Mouse (Mus musculus) heart, embryonic 14.5 days (tissue): ENCODE data around the gene Rnf168. TPM values are rescaled to one million over a fixed set of nuclear protein-coding genes. Genes with fewer than 3 reads are reported as not detected.
"Not testable (repeated sequence)": the region's sequence is repeated elsewhere in the genome, so short reads cannot be mapped to it uniquely, and the experiment has no call there.

Experiments
- ATAC-seq: fragments of 200-750 bp; cut with Nextera tagmentation; 2 replicates; pipeline ENCODE4 v1.8.0; 2017; ENCODE audit warnings: low read depth, moderate TSS enrichment; ENCODE audit not compliant: insufficient number of reproducible peaks, insufficient read depth, low FRiP score
- H3K27ac ChIP-seq, 2 experiments: fragments of 200-500 bp in 1 of 2; fragments of 300-500 bp in 1 of 2; sonication (generic) in 1 of 2; replicated peaks in 1 of 2; 2 replicates each; pipeline ENCODE4 v1.5.1; 2012 to 2014; ENCODE audit warnings: low read depth in 2 of 2, low read length in 2 of 2, control low read depth in 1 of 2, mild to moderate bottlenecking in 1 of 2, mixed read lengths in 1 of 2; ENCODE audit not compliant: control insufficient read depth in 1 of 2, insufficient read depth in 1 of 2
- H3K27me3 ChIP-seq: fragments of 300-500 bp; sonication (generic); 2 replicates; pipeline ENCODE4 v1.6.1; 2014; ENCODE audit warnings: mild to moderate bottlenecking, low read length, control low read depth; ENCODE audit not compliant: control insufficient read depth, insufficient read depth
- H3K36me3 ChIP-seq: fragments of 300-500 bp; sonication (generic); 2 replicates; pipeline ENCODE4 v1.6.1; 2014; ENCODE audit warnings: mild to moderate bottlenecking, control low read depth, low read length, mixed read lengths; ENCODE audit not compliant: control insufficient read depth, insufficient read depth
- H3K4me1 ChIP-seq, 2 experiments: fragments of 200-500 bp in 1 of 2; fragments of 300-500 bp in 1 of 2; sonication (generic) in 1 of 2; 2 replicates each; pipeline ENCODE4 v1.6.1; 2012 to 2014; ENCODE audit warnings: low read length in 2 of 2, control low read depth in 1 of 2, mixed read lengths in 1 of 2; ENCODE audit not compliant: control insufficient read depth in 2 of 2, insufficient read depth in 2 of 2
- H3K4me2 ChIP-seq: fragments of 300-500 bp; sonication (generic); 2 replicates; pipeline ENCODE4 v1.6.1; 2014; ENCODE audit warnings: mild to moderate bottlenecking, low read length
- H3K4me3 ChIP-seq, 2 experiments: fragments of 200-500 bp in 1 of 2; fragments of 300-500 bp in 1 of 2; sonication (generic) in 1 of 2; 2 replicates each; pipeline ENCODE4 v1.5.1; 2012 to 2014; ENCODE audit warnings: low read length in 2 of 2, mild to moderate bottlenecking in 2 of 2, control low read depth in 1 of 2, low read depth in 1 of 2, moderate library complexity in 1 of 2; ENCODE audit not compliant: control insufficient read depth in 1 of 2, insufficient read depth in 1 of 2
- H3K9ac ChIP-seq: fragments of 300-500 bp; sonication (generic); 2 replicates; pipeline ENCODE4 v1.6.1; 2014; ENCODE audit warnings: mild to moderate bottlenecking, low read length
- H3K9me3 ChIP-seq: fragments of 300-500 bp; sonication (generic); 2 replicates; pipeline ENCODE4 v1.6.1; 2016; ENCODE audit warnings: low read length, control low read depth; ENCODE audit not compliant: control insufficient read depth
- WGBS: fragments of 180-500 bp; shearing (Covaris S2); extraction: QIAGEN DNeasy Blood & Tissue Kit; methylation state at CpG from one replicate; pipeline ENCODE4 v1.1.7; 2014; 5-methylcytosine and 5-hydroxymethylcytosine counted together
- polyA plus RNA-seq: library from polyadenylated mRNA; unstranded; fragments of >200 nt; fragmentation: Nextera tagmentation; extraction: Ambion mirVana; gene quantifications from 2 replicates; pipeline ENCODE4 v1.2.1, GENCODE M21; 2014

Gene Rnf168
- polyA plus RNA-seq, result 18.1 and 18.8 TPM in 2 replicates

GRCm38 (mm10) chr16:32277308-32278256 lies at the start of gene Rnf168:
Gene Rnf168, plus strand, starts transcription at chr16:32277459.
- peak; percentile 85 for ATAC-seq
- Histone ChIP-seq H3K4me2 (peak within 1 kb of the TSS; percentile 70), H3K27me3 (no peaks in the 10 kb centered on the region), H3K4me3 (peak within 1 kb of the TSS; percentile 72 to 100), H3K27ac (peak within 1 kb of the TSS; percentile 96), H3K9ac (peak within 1 kb of the TSS; percentile 89), H3K9me3 (peaks cover 9% of the 10 kb centered on the region; the same call in 1 of the 2 replicates), H3K4me1 (peaks cover 0 to 15% of the 10 kb centered on the region in 2 experiments; a peak in 2 of 4 replicates), H3K36me3 (peaks cover 10% of the 10 kb centered on the region)
- WGBS, result under 1% methylated on average over 75 of the region's 75 CpGs

DNA sequence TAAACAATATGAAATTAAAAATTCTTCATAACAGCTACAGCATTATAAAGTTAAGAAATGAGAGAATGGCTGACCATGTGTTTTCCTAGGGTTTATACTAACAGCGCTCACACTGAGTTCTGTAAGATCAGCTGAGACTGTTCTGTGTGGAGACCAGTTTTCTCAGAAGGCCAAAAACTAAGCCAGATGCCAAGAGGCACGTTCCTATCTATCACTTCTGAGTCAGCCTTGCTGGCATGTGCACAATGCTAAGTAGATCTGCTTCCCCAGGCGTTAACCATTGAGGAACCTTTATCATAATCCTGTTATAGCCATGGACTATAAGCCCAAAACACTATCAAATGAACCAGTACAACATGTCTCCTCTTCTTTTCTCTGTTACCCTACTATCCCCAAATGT lies 45.2 kb upstream of the Rnf168 start:
- not testable (repeated sequence) for H3K4me3 ChIP-seq, H3K27me3 ChIP-seq, H3K4me2 ChIP-seq, H3K27ac ChIP-seq, H3K9ac ChIP-seq, H3K4me1 ChIP-seq, ATAC-seq, H3K9me3 ChIP-seq
- WGBS, result 36% methylated on average over 3 of the region's 3 CpGs
- H3K36me3 ChIP-seq, result peaks cover 32% of the 10 kb centered on the region

GRCm38 (mm10) chr16:32237930-32238680 lies 39.2 kb upstream of the Rnf168 start:
- H3K36me3 ChIP-seq, result peaks cover 32% of the 10 kb centered on the region
- H3K9me3 ChIP-seq, result no peaks in the 10 kb centered on the region
- H3K9ac ChIP-seq, result peak overlapping the region; percentile 25; the same call in 1 of the 2 replicates
- no peaks in the 10 kb centered on the region for H3K27me3 ChIP-seq
- 41% methylated on average over 19 of the region's 19 CpGs for WGBS
- peak; percentile 77 for ATAC-seq
- H3K4me2 ChIP-seq, result peak overlapping the region; percentile 38
- H3K4me3 ChIP-seq, result no peak overlapping the region
- peaks cover 6 to 23% of the 10 kb centered on the region in 2 experiments; a peak in 3 of 4 replicates for H3K4me1 ChIP-seq
- H3K27ac ChIP-seq, result peak overlapping the region; percentile 84 to 89

DNA sequence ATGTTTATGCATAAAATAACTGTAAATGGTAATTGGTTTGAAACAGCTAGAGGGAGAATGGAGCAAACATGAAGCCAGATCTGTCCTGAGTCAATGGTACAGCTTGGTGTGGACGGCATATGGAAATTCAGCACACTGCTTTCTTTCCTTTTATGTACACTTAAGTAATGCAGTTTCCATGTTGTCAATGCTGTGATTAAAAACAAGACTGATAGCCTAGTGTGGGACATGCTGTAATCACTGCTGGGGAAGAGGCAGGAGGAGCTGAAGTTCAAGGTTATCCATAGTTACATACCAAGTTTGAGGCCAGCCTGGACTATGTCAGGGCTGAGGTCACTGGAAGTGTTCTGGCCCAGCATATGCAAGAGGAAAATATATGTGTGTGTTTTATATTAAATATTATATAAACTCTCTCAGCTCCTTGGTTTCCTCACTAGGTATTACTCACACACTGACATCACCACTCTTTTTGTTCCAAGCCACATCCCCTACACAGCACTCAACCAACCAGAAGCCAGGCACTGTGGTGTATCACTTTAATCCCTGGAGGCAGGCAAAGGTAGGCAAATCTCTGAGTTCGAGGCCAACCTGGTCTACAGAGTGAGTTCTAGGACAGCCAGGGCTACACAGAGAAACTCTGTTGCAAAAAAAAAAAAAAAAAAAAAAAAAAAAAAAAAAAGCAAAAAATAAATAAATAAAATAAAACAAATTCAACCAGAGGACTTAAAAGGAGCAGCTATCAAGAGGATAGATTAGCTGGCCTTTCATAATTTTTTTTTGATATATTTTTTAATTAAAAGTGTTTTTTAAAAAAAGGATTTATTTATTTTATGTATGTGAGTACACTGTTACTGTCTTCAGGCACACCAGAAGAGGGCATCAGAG lies 37.6 kb upstream of the Rnf168 start:
- H3K4me1 ChIP-seq, result peaks cover 7 to 22% of the 10 kb centered on the region in 2 experiments
- peak overlapping the region; percentile 52 to 66; a peak in 3 of 4 replicates for H3K27ac ChIP-seq
- peaks cover 25% of the 10 kb centered on the region for H3K36me3 ChIP-seq
- H3K9me3 ChIP-seq, result no peaks in the 10 kb centered on the region
- H3K4me2 ChIP-seq, result no peak overlapping the region
- H3K27me3 ChIP-seq, result no peaks in the 10 kb centered on the region
- whole genome bisulfite sequencing, result 55% methylated on average over 2 of the region's 2 CpGs
- H3K4me3 ChIP-seq, result no peak overlapping the region
- no peak overlapping the region for H3K9ac ChIP-seq
- no peak for ATAC-seq

GRCm38 (mm10) chr16:32243901-32244300 lies 33.4 kb upstream of the Rnf168 start:
- H3K27ac ChIP-seq, result no peak overlapping the region
- 76% methylated on average over 3 of the region's 3 CpGs for WGBS
- ATAC-seq, result no peak

DNA sequence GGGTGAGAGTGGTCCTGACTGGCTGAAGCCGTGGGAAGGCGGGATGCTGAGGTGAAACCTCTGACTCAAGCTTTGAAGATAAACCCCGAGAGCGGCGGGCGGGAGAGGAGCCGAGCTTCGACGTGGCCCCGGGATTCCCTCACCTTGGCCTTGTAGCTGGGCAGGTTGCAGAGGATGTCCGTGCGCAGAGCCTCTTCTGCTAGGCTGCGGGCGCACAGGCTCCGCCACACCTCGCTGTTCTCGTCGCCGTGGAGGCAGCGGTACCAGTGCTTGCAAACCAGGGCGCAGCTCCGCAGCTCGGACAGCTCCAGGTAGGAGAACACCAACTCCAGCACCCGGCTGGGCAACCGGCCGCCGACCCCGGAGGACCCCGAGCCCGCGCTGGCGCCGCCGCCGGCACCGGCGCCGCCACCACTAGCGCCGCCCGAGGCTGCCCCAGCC lies 30.9 kb upstream of the Rnf168 start:
- Histone ChIP-seq H3K36me3 (no peaks in the 10 kb centered on the region), H3K4me1 (peaks cover 7 to 20% of the 10 kb centered on the region in 2 experiments), H3K9me3 (no peaks in the 10 kb centered on the region), H3K27ac (peak overlapping the region; percentile 82 to 97), H3K9ac (peak overlapping the region; percentile 97), H3K27me3 (no peaks in the 10 kb centered on the region), H3K4me2 (peak overlapping the region; percentile 78), H3K4me3 (peak overlapping the region; percentile 86 to 87)
- WGBS, result under 1% methylated on average over 34 of the region's 41 CpGs
- ATAC-seq, result peak; percentile 45

More at GRCm38 (mm10) chr16:32243901-32244300, 33.4 kb upstream of the Rnf168 start:
- H3K9me3 ChIP-seq, result no peaks in the 10 kb centered on the region
- 0 out of 2 replicates have a peak, but pooled peaks cover 4% of the 10 kb centered on the region for H3K36me3 ChIP-seq
- no peaks in the 10 kb centered on the region for H3K27me3 ChIP-seq
- H3K4me1 ChIP-seq, result peaks cover 7 to 26% of the 10 kb centered on the region in 2 experiments
- H3K4me3 ChIP-seq, result no peak overlapping the region
- H3K9ac ChIP-seq, result no peak overlapping the region
- no peak overlapping the region for H3K4me2 ChIP-seq
